Mouse (Mus musculus) brain, embryonic 14.5 days (tissue): ENCODE results near the gene C1qc.

Source experiments
- CTCF ChIP-seq: fragments of 200-500 bp; IDR thresholded peaks from 2 replicates; pipeline ENCODE4 v1.5.1; 2012; ENCODE audit warnings: inconsistent platforms, mild to moderate bottlenecking, moderate library complexity, borderline replicate concordance; ENCODE audit not compliant: insufficient read depth, insufficient read length; ENCODE audit errors: extremely low read depth
- POLR2A ChIP-seq: fragments of 200-500 bp; IDR thresholded peaks from 2 replicates; pipeline ENCODE4 v1.6.1; 2012; ENCODE audit warnings: mild to moderate bottlenecking, inconsistent platforms, borderline replicate concordance; ENCODE audit not compliant: poor library complexity, insufficient read depth, insufficient read length, severe bottlenecking; ENCODE audit errors: extremely low read depth

- TF ChIP-seq POLR2A (no peak), CTCF (no peak)
These were observed 44.5 kb upstream of the C1qc start for GRCm38 (mm10) chr4:136937344-136937743.
